Mouse (Mus musculus) urinary bladder, adult 18-20 months (tissue): ENCODE measurements around the gene Pir.

Experiments used
- DNase-seq, 2 experiments: peaks; one replicate each; pipeline ENCODE4 v3.0.0; 2022; ENCODE audit warnings: low spot score in 2 of 2, mixed read lengths in 2 of 2

Gene Pir

GRCm38 (mm10) chrX:164338591-164338990 is 69.4 kb downstream of the Pir start:
- no peak for DNase-seq

GRCm38 (mm10) chrX:164345359-164345938 is 76.3 kb downstream of the Pir start:
- DNase-seq = no peak

GRCm38 (mm10) chrX:164348937-164349336 is 79.8 kb downstream of the Pir start:
- DNase-seq = no peak

DNA sequence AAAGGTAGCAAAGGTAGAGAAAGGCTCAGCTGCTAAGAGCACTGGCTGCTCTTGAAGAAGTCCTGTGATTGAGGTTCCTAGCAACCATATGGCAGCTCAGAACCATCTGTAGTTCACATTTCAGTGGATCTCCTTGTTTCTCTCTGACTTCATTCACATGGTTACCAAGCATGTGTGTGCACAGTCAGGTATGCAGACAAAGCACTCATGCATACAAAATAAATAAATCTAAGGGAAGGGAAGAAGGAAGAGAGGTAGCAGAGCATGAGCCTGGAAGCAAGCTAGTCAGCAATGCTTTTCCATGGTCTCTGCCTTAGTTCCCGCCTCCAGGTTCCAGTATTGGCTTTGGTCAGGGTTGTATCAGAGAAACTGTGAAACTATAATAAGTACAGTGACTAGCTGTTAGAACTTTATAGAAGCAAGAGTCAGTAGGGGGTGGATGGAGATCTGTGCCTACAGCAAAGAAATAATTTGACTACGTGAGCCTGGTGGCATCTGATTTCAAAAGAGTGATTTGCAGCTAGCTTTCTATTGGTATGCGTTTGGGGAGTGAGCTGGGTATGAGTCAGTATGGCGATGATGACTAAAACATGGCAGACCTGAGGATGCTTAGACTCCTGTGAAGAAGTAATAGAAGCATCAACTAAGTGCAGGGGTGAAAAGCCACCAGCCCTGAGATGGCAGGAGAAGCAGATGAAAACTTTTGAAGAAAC is 96.1 kb downstream of the Pir start:
- DNase-seq = no peak

DNA sequence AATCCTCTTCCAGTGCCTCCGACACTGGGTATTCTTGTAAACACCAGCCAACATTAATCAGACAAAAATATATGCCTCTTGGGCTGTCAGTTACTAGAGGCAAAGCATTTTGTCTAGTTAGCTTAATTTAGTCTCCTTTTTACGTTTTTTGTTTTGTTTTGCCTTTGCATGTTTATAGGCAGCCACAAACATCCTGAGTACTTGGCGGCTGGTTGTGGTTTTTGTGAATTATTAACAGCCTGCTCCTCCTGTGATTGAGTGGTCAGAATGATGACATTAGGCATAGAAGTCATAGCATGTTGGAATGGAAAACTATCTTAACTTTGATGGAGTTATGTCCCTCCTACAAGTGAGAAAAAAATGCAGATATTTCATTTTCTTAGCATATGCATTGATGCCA is 101.4 kb downstream of the Pir start:
- DNase-seq = no peak

DNA sequence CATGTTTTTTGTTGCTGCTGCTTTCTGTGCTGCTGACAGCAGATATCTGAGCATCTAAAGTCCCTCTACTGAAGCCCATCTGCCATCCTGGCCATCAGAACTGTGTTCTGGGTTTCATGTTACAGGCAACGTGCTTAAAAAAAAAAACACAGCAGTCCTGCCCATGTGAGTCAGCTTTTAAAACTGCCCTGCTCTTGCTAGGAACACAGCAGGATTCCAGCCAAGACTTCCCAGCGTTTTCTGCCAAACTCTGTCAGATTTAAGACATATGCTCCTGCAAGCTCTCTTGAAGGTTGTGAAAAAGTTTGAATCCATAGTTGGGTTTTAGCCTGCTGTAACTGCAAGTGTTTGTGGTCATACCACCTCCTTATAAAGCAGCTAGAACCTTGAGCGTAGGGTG is 103.9 kb downstream of the Pir start, which contains the start of gene Vegfd:
Gene Vegfd, plus strand, starts transcription at position 298 of the 400 bp plus-strand sequence.
- DNase-seq = peak in 1 of 2 experiments; percentile 39

GRCm38 (mm10) chrX:164374586-164374985 is 105.4 kb downstream of the Pir start:
- no peak for DNase-seq

DNA sequence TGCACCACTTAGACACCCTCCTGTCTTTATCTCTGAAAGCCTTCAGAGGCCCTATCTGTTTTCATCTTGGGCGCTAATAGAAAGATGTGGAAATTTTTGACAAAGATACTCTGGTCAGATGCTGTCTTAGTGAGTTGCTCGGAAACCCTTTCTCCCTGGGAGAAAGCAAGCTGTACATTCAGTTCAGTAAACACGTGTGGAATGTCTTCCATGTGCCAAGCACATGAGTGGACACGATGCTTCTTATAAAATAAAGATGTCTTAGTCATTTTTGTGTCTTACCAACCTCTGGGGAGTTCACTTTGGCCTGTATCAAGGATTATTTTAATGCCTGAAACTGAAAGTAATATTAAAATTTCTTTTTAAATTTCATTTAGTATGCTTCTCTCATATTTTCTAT is 110.5 kb downstream of the Pir start:
- no peak for DNase-seq

DNA sequence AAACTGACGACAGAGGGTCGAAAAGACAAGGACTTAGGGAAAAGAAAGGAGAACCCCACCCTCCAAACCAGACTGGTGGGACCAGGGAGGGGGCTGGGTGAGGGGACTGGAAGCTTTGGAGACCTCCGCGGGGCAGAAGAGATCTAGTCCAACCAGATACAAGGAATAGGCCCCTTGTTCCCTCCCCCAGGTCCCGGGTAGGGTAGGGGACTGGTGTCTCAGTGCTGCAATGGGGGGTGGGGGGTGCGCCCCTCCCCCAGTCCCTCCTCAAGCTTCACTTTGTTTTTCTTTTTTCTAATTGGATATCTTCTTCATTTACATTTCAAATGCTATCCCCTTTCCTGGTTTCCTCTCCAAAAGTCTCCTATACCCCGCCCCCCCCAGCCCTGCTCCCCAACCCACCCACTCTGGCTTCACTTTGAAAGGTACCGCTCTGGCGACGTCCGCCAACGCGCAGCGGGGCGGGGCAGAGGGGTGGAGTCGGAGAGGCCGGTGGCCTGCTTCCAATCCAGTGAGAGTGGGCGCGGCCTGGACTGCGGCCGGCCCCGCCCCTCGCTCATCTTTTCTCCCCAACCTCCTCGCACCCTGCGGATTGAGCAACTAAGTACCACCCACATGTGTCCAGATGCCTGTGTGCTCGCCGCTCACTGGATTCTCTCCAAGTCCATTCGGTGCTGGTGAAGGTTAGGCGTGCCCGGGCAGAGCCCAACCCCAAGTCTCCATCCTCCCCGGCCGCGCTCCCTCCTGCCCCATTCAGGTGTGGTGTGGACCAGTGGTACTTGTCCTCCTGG is 112.6 kb downstream of the Pir start:
- peak; percentile 55 to 81 for DNase-seq

DNA sequence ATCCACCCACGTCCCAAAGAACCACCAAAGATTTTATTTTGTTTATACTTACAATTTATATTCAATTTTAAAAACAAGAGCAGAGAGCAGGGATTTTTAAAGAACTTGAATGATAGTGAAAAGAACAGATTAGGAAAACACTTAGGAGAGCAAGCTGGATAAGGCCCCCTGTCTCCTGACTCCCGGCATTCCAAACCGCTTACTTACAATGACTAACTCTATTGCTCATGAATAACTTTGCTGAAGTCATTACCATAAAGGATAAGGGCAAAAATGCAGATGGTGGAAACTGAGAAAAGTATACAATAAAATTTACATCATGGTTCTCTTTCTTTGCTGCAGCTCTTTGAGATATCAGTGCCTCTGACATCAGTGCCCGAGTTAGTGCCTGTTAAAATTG is 124.9 kb downstream of the Pir start:
- no peak for DNase-seq

DNA sequence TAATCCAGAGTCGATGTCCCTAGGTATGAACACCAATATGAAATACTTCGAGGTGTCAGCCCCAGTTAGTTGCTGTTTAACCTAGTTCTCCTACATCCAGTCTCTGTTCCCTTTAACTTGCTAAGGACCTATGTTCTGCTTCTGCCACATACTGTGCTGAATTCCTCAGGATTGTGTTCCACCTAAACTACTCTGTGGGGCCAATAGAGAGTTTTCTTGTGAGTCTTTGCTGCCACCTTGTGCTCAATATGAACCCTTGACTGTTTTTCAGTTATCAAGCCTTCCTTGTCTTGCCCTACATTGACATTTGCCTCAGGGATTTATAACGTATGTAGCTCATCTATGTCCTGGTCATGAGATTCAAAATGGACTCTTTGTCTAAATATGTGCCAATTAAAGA is 129.3 kb downstream of the Pir start:
- no peak for DNase-seq

GRCm38 (mm10) chrX:164405080-164405649 is 136.0 kb downstream of the Pir start:
- no peak for DNase-seq

GRCm38 (mm10) chrX:164406133-164407022 is 137.2 kb downstream of the Pir start:
- DNase-seq = no peak

GRCm38 (mm10) chrX:164408301-164408927 is 139.2 kb downstream of the Pir start:
- DNase-seq = no peak

DNA sequence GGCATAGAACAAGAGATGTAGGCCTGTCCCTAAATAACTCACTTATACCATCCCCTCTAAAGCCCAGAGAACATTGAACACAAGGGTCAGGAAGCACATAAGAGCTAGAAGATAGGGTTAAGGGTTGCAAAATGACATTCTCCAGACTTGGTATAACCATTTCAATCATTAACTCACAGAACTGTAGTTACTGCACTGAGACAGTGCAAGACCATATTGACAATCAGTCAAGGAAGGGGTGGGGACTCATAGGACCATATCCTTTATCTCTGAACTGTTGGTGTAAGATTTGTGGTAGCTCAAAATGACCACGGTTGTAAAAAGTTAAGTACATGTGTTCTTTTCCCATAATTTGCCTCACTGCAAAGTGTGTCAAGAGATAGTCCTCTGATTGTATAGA is 141.4 kb downstream of the Pir start:
- DNase-seq = no peak

- no peak for DNase-seq
Observed at GRCm38 (mm10) chrX:164416803-164417202, 147.6 kb downstream of the Pir start.

DNA sequence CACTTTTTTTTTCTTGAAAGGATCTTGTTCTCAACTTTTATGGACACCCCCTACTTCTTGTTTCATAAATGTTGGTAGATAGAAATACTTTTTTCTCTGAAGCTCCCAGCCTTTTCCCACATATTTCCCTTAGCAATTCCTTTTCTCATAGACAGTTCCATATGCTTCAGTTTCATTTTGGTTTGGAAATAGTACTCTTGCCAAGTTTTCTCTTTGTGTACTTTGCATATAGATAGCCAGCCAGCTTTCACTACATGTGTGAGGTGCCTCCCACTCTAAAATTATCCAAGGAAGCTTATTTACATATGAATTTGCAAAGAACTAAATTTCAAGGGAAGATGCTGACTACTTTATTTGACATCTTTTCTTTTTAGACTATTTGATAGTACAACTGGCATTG is 148.8 kb downstream of the Pir start:
- DNase-seq = no peak

DNA sequence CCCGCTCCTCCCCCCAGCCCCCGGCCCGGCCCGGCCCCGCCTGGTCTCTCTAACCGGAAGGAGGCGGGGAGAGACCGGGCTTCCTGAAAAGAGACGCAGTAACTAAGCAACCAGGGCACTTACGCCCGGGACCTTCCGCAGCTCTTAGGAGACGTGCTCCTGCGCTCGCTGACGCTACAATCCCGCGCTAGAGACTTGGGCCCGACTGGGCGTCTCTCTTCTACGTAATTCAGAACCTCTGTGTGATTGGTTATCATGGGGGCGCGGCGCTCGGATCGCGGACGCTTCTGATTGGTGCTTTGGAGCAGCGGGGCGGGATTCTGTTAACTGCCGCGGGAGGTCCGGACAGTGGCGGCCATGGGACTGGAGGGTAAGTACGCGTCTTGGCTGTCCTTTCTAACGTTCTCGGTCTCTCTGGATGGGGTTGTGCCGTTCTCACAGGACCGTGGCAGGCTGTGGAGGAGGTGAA is 150.3 kb downstream of the Pir start, which contains the start of gene Piga:
Gene Piga, plus strand, starts transcription at position 317 of the 469 bp plus-strand sequence.
- peak; percentile 62 to 86 for DNase-seq

- peak in 1 of 2 experiments; percentile 4 for DNase-seq
Observed at GRCm38 (mm10) chrX:164419955-164420354, 150.8 kb downstream of the Pir start.

DNA sequence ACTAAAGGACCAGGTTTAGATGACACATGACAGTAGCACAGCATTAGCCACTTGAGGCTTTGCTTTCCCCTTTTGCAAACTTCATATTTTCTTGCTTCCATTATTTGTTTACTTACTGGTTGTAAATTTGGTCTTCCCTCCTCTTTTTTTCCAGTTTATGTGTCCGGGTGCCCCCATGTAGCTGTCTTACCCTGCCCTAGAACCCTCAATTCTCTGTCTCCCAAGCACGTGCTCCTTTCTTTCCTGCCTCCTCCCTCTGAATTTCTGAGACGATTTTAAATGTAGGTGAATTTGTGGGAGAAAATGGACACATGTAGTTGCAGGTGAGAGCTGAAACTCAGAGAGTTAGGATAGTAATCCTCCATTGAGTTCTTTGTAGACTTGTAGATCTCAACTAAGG is 151.3 kb downstream of the Pir start:
- DNase-seq = no peak
